Mouse (Mus musculus): Measurements from ENCODE around the gene Vmn1r169. TPM values are rescaled to one million over a fixed set of nuclear protein-coding genes. Genes with fewer than 3 reads are reported as not detected.
"Not testable (repeated sequence)": the region's sequence is repeated elsewhere in the genome, so short reads cannot be mapped to it uniquely, and the experiment has no call there.

Gene Vmn1r169
- not detected in 2 replicates for polyA plus RNA-seq (2014; fragmentation: Nextera tagmentation; extraction: Ambion mirVana)

- ATAC-seq (replicated peaks; ENCODE audit: low FRiP score, low TSS enrichment, low read depth); H3K4me1 ChIP-seq (replicated peaks; ENCODE audit: control insufficient read depth, insufficient read depth, low read length); H3K9me3 ChIP-seq (ENCODE audit: control insufficient read depth, low read length); H3K27me3 ChIP-seq (replicated peaks; ENCODE audit: control insufficient read depth, insufficient read depth, low read length); H3K4me3 ChIP-seq (ENCODE audit: low read depth, low read length); H3K36me3 ChIP-seq (ENCODE audit: control insufficient read depth, insufficient read depth, low read length); DNase-seq (ENCODE audit: low spot score); H3K9ac ChIP-seq (ENCODE audit: low read length); H3K27ac ChIP-seq (ENCODE audit: low read depth); H3K4me2 ChIP-seq (ENCODE audit: low read length): not testable (repeated sequence)
- 50% methylated on average over 1 of the region's 2 CpGs for WGBS
Measured at GRCm38 (mm10) chr7:23575226-23575625, at the start of gene Vmn1r169. TSS of gene Vmn1r169 (plus strand) at chr7:23575526.

GRCm38 (mm10) chr7:23539432-23539831, 35.9 kb upstream of the Vmn1r169 start, which contains the start of gene Vmn1r168:
TSS of gene Vmn1r168 (plus strand) at chr7:23539732.
- DNase-seq (ENCODE audit: low spot score); H3K9me3 ChIP-seq (ENCODE audit: control insufficient read depth, low read length); H3K9ac ChIP-seq (ENCODE audit: low read length); H3K4me3 ChIP-seq (ENCODE audit: low read depth, low read length); H3K27ac ChIP-seq (ENCODE audit: low read depth); H3K4me1 ChIP-seq (replicated peaks; ENCODE audit: control insufficient read depth, insufficient read depth, low read length); H3K4me2 ChIP-seq (ENCODE audit: low read length); H3K36me3 ChIP-seq (ENCODE audit: control insufficient read depth, insufficient read depth, low read length); ATAC-seq (replicated peaks; ENCODE audit: low FRiP score, low TSS enrichment, low read depth); H3K27me3 ChIP-seq (replicated peaks; ENCODE audit: control insufficient read depth, insufficient read depth, low read length): not testable (repeated sequence)
- WGBS: no CpG with 5 or more reads among the region's 1 CpGs

GRCm38 (mm10) chr7:23605875-23606274, 30.5 kb downstream of the Vmn1r169 start, which contains the start of gene Vmn1r170:
TSS of gene Vmn1r170 (plus strand) at chr7:23606175.
- 33% methylated on average over 1 of the region's 1 CpGs for WGBS
- not testable (repeated sequence) for H3K9ac ChIP-seq (ENCODE audit: low read length); H3K27me3 ChIP-seq (replicated peaks; ENCODE audit: control insufficient read depth, insufficient read depth, low read length); H3K4me3 ChIP-seq (ENCODE audit: low read depth, low read length); H3K4me2 ChIP-seq (ENCODE audit: low read length); H3K27ac ChIP-seq (ENCODE audit: low read depth); DNase-seq (ENCODE audit: low spot score); H3K4me1 ChIP-seq (replicated peaks; ENCODE audit: control insufficient read depth, insufficient read depth, low read length); H3K36me3 ChIP-seq (ENCODE audit: control insufficient read depth, insufficient read depth, low read length); ATAC-seq (replicated peaks; ENCODE audit: low FRiP score, low TSS enrichment, low read depth); H3K9me3 ChIP-seq (ENCODE audit: control insufficient read depth, low read length)

Other genes with a start within 250 kb of the Vmn1r169 start
- not detected in 2 replicates for gene Nlrp5, start 189.6 kb upstream of the Vmn1r169 start, polyA plus RNA-seq (2014; fragmentation: Nextera tagmentation; extraction: Ambion mirVana)
- gene Vmn1r167, start 68.3 kb upstream of the Vmn1r169 start, polyA plus RNA-seq (2014; fragmentation: Nextera tagmentation; extraction: Ambion mirVana): not detected in 2 replicates
- not detected in 2 replicates for gene Vmn1r168, start 35.8 kb upstream of the Vmn1r169 start, polyA plus RNA-seq (2014; fragmentation: Nextera tagmentation; extraction: Ambion mirVana)
- not detected in 2 replicates for gene Vmn1r170, start 30.6 kb downstream of the Vmn1r169 start, polyA plus RNA-seq (2014; fragmentation: Nextera tagmentation; extraction: Ambion mirVana)
- gene Vmn1r171, start 55.2 kb downstream of the Vmn1r169 start, polyA plus RNA-seq (2014; fragmentation: Nextera tagmentation; extraction: Ambion mirVana): not detected in 2 replicates
- not detected in 2 replicates for gene Vmn1r172, start 82.8 kb downstream of the Vmn1r169 start, polyA plus RNA-seq (2014; fragmentation: Nextera tagmentation; extraction: Ambion mirVana)
- gene Vmn1r173, start 125.2 kb downstream of the Vmn1r169 start, polyA plus RNA-seq (2014; fragmentation: Nextera tagmentation; extraction: Ambion mirVana): not detected in 2 replicates
- not detected in 2 replicates for gene Vmn1r174, start 176.7 kb downstream of the Vmn1r169 start, polyA plus RNA-seq (2014; fragmentation: Nextera tagmentation; extraction: Ambion mirVana)
- not detected in 2 replicates for gene Vmn1r175, start 235.1 kb downstream of the Vmn1r169 start, polyA plus RNA-seq (2014; fragmentation: Nextera tagmentation; extraction: Ambion mirVana)

Measured in intestine, embryonic 14.5 days (tissue).